Mouse (Mus musculus) forebrain, embryonic 10.5 days (tissue): ENCODE results near the gene Gm3138. TPM values are rescaled to one million over a fixed set of nuclear protein-coding genes. Genes with fewer than 3 reads are reported as not detected.
"Not testable (repeated sequence)": the region's sequence is repeated elsewhere in the genome, so short reads cannot be mapped to it uniquely, and the experiment has no call there.

Source experiments
- DNase-seq: peaks from one replicate; pipeline ENCODE4 v3.0.0-alpha.2; 2017; ENCODE audit warnings: low spot score; ENCODE audit errors: extremely low spot score
- H3K27ac ChIP-seq: fragments of 300-500 bp; sonication (generic); 2 replicates; pipeline ENCODE4 v1.5.1; 2016; ENCODE audit warnings: mild to moderate bottlenecking
- H3K27me3 ChIP-seq: fragments of 300-500 bp; sonication (generic); 2 replicates; pipeline ENCODE4 v1.6.1; 2016; ENCODE audit warnings: mild to moderate bottlenecking; ENCODE audit not compliant: poor library complexity, severe bottlenecking
- H3K36me3 ChIP-seq: fragments of 300-500 bp; sonication (generic); replicated peaks from 2 replicates; pipeline ENCODE4 v1.6.1; 2016; ENCODE audit warnings: mild to moderate bottlenecking, moderate library complexity
- H3K4me1 ChIP-seq: fragments of 300-500 bp; sonication (generic); 2 replicates; pipeline ENCODE4 v1.6.1; 2016
- H3K4me3 ChIP-seq: fragments of 300-500 bp; sonication (generic); 2 replicates; pipeline ENCODE4 v1.5.1; 2016; ENCODE audit warnings: mild to moderate bottlenecking, moderate library complexity
- H3K9me3 ChIP-seq: fragments of 300-500 bp; sonication (generic); 2 replicates; pipeline ENCODE4 v1.6.1; 2016; ENCODE audit warnings: mild to moderate bottlenecking, moderate library complexity
- WGBS: fragments of 180-500 bp; shearing (Covaris S2); methylation state at CpG from one replicate; pipeline ENCODE4 v1.1.7; 2016; 5-methylcytosine and 5-hydroxymethylcytosine counted together
- polyA plus RNA-seq: library from polyadenylated mRNA; unstranded; fragments of >200 nt; fragmentation: Nextera tagmentation; extraction: Ambion mirVana; gene quantifications from 2 replicates; pipeline ENCODE4 v1.2.1, GENCODE M21; 2016

Gene Gm3138
- polyA plus RNA-seq: not detected in 2 replicates

GRCm38 (mm10) chr14:4249331-4249730 lies at the start of gene Gm3138:
Gm3138 (plus strand) TSS chr14:4249631.
- not testable (repeated sequence) for H3K4me1 ChIP-seq, H3K4me3 ChIP-seq, H3K36me3 ChIP-seq, H3K27me3 ChIP-seq, H3K27ac ChIP-seq, DNase-seq, H3K9me3 ChIP-seq
- WGBS: no CpG with 5 or more reads among the region's 2 CpGs

GRCm38 (mm10) chr14:4269238-4269950 lies 20.0 kb downstream of the Gm3138 start:
- WGBS: 89% methylated on average over 2 of the region's 2 CpGs
- not testable (repeated sequence) for H3K4me1 ChIP-seq, H3K36me3 ChIP-seq, H3K27ac ChIP-seq, H3K4me3 ChIP-seq, H3K27me3 ChIP-seq, H3K9me3 ChIP-seq, DNase-seq

GRCm38 (mm10) chr14:4279828-4280227 lies 30.4 kb downstream of the Gm3138 start:
- WGBS: 91% methylated on average over 3 of the region's 3 CpGs
- not testable (repeated sequence) for DNase-seq, H3K27me3 ChIP-seq, H3K4me1 ChIP-seq, H3K4me3 ChIP-seq, H3K9me3 ChIP-seq, H3K36me3 ChIP-seq, H3K27ac ChIP-seq

Other genes starting within 250 kb of the Gm3138 start
- 0.54 and 0.89 TPM in 2 replicates for gene Gm5796, start 225.7 kb upstream of the Gm3138 start, polyA plus RNA-seq
- gene Gm3115, start 165.5 kb upstream of the Gm3138 start, polyA plus RNA-seq: not detected in 2 replicates
- gene Gm8108, start 139.1 kb upstream of the Gm3138 start, polyA plus RNA-seq: 0.24 and 1.2 TPM in 2 replicates
- not detected in 2 replicates for gene Gm3127, start 84.6 kb upstream of the Gm3138 start, polyA plus RNA-seq
- 0.95 and 1.2 TPM in 2 replicates for gene Gm2974, start 67.1 kb upstream of the Gm3138 start, polyA plus RNA-seq
- not detected in 2 replicates for gene Gm3149, start 67.7 kb downstream of the Gm3138 start, polyA plus RNA-seq
- gene 2610042L04Rik, start 85.1 kb downstream of the Gm3138 start, polyA plus RNA-seq: 0.72 and 0.87 TPM in 2 replicates
- not detected in 2 replicates for gene Gm3159, start 147.9 kb downstream of the Gm3138 start, polyA plus RNA-seq
- 0.86 and 0.90 TPM in 2 replicates for gene Gm3164, start 165.8 kb downstream of the Gm3138 start, polyA plus RNA-seq
- gene Gm3173, start 181.4 kb downstream of the Gm3138 start, polyA plus RNA-seq: not detected in 2 replicates
- not detected in 2 replicates for gene Gm3182, start 232.1 kb downstream of the Gm3138 start, polyA plus RNA-seq